Mouse (Mus musculus): Measurements from ENCODE around the gene Cdsn. TPM values are rescaled to one million over a fixed set of nuclear protein-coding genes. Genes with fewer than 3 reads are reported as not detected.

Cdsn gene
- total RNA-seq, 2 experiments from 2014 or later = 0.14 to 0.44 TPM

DNA sequence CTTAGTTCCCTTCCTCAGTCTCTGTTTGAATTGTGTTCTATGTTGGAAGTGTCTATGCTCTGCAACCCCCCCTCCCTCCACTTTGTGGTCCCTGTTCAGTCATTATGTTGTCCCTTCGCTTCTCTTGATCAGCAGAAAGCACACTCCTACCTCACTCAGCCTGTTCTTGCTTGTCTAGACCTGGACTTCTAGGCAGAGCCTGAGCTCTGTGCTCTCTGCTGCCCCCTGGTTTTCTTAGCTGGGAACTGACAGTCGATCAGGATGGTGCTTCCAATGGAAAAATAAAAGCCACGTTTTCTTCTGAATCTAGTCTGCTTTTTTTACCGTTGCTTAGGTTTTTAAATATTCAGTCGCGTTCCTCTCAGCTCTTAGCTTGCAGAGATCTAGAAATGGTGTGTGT is 17.6 kb upstream of the Cdsn start:
- peak; percentile 76 to 86 for DNase-seq (ENCODE audit: low spot score in 2 of 2)

DNA sequence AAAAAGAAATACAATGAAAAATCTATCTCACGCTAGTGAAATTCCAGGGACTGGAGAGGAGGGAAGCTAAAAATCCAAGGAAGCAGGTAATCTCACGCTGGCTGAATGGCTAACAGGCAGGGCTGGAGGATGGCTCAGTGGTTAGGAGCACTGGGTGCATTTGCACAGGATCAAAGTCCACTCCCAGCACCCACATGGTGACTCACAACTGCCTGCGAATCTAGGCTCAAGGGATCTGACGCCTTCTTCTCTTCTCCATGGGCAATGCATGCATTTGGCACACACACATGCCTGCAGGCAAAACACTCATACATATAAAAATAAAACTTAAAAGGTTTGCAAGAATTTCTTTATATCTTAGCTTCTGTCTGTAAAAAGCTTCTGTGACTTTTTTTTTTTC is 14.5 kb upstream of the Cdsn start:
- no peak for DNase-seq (ENCODE audit: low spot score in 2 of 2)

DNA sequence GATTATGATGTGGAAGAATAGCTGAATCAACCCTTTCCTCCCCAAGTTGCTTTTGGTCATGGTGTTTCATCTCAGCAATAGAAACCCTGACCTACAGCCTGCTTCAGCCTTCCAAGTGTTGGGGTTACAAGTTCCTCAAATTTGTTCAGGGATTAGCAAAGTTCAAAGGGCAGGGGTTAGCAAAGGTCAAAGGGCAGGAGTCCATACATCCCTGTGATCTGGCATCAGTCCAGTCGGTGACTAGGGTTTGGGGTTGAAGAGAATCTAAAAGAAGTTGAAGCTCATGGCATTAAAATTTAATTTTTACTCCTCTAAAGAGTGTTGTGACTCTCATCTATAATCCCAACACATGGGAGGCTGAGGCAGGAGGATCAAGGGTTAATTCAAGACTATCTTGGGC is 13.5 kb upstream of the Cdsn start:
- DNase-seq (ENCODE audit: low spot score in 2 of 2) = no peak

DNA sequence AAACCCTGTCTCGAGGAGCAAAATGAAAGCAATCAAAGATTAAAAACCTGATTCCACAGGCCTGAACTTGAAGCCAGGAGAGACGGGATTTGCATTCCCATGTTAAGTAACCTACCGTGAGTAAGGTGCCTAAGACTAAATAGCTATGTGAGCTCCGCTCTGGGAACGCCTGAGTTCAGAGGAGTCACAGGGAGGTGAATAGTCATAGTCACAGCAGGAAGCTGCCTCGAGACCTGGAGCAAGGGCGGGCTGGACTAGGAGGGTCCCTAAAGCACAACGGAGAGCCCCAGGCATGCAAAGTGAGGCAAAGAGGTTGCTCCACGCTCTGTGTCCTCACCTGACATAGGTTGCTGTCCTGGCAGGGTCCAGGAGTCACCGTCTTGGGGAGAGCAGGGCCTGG is 12.4 kb upstream of the Cdsn start:
- DNase-seq (ENCODE audit: low spot score in 2 of 2) = no peak

DNA sequence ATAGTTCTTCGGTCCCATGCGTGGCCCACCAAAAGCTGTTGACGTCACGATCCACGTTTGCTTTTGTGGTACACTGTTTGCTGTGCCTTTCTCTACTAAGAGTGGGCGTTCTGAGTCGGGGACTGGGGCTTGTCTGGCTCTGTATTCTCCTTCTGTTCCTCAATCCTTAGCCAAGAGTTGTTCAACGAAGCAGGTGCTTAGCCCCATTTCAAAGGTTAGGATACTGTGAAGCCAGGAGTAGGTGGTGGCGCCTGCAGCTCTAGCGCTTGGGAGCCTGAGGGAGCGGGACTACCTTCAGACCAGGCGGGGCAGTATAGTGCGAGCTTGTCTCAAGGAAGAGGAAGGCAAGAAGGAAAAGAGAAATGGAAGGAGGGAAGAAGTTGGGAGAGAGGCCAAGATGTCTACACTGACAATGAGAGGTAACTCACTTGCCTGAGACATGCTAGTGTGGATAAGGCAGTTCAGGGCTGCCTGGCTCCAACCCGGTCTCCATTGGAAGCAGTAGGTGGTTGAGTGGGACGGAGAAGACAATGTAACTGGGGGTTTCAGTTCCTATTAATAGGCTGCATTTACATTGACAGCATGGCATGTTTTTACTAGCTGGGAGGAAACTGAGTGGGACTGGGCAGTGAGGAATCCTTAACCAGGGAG is 9.0 kb upstream of the Cdsn start:
- peak in 1 of 2 experiments; percentile 31 for DNase-seq (ENCODE audit: low spot score in 2 of 2)

DNA sequence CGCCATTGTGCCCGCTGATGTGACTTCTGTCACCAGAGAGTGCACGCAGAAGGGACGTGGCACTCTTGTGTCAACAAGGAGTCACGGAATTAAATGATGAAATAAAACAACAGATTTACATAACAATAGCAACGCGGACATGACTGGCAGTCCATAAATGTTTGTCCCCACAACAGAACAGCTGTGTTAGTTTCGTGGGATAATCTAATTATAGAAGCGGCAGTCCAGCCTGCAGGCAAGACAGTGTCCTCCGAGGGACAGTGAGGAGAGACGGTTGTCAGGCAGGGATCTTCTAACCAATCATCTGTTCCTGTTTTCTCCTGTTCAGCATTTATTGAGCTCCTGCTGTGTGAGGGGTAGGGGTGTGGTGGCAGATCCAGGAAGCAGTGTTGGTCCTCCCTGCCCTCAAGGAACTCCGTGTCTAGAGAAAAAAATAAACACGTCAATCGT is 8.5 kb upstream of the Cdsn start:
- no peak for DNase-seq (ENCODE audit: low spot score in 2 of 2)

DNA sequence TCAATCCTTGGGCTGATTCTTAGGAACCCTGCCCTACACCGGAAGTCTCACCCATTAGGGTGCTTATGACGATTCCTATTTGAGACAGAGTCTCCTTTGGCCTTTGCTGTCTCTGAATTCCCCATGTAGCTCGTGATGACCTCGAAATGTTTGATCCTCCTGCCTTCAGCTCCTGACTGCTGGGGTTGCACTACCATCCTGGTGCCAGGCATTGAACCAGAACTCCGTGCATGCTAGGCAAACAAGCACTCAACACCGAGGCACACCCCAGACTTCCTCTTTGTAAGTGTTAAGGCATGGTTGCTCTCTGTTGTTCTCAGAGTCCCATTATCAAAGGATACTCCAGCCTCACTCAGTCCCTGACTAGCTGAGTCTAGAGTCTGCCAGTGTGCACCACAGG is 7.9 kb upstream of the Cdsn start:
- DNase-seq (ENCODE audit: low spot score in 2 of 2) = no peak

DNA sequence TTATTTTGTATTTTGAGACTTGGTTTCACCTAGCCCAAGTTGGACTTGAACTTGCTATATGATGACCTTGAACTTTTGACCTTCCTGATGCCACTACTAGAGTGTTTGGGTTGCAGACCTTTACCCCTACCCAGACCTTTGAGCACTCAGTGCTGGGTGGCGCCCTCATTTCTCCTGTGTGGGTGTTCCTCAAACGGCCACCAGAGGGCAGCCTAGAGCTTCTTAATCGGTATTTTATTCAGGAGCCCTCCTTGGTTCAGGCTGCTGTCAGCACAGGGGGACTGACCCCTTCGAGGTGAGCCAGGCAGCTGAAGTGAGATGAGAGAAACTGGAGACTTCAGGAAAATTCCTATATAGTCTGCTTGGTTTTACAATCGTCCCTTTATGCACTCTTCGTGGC is 7.2 kb upstream of the Cdsn start:
- DNase-seq (ENCODE audit: low spot score in 2 of 2) = peak; percentile 59 to 70

DNA sequence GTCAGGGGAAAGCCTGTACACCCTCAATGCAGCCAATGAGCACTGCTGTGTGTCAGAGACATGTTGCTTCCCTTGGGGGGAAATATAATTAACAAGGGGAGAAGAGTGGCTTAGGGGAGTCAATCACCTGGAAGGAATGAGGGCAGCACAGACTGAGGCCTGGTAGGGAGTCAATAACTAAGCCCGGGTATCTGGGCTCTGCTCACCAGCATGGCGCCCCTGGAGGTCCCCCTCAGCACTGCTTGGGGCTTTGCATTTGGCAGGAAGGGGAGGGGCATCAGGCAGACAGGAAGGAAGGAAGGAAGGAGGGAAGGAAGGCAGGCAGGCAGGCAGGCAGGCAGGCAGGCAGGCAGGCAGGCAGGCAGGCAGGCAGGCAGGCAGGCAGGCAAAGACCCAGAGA is 4.5 kb upstream of the Cdsn start:
- DNase-seq (ENCODE audit: low spot score in 2 of 2) = no peak

DNA sequence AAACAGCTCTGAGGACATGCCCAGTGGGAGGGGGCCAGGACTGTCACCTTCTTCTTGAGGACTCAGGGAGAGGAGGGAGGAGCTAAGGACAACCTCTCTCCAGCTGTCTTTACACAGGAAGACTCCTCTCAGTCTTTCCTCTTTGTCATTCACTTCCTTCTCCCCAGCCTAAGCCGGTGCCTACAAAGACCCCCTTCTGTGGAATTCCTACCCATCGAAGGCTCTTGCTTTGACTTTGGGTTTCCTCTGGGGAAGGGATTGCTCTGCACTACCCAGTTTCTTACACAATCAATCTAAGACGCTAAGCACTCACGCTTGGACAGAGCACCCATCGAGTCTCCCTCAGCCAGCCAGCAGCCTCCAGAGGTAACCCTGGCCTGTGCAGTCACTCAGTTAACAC is 3.3 kb upstream of the Cdsn start:
- no peak for DNase-seq (ENCODE audit: low spot score in 2 of 2)

DNA sequence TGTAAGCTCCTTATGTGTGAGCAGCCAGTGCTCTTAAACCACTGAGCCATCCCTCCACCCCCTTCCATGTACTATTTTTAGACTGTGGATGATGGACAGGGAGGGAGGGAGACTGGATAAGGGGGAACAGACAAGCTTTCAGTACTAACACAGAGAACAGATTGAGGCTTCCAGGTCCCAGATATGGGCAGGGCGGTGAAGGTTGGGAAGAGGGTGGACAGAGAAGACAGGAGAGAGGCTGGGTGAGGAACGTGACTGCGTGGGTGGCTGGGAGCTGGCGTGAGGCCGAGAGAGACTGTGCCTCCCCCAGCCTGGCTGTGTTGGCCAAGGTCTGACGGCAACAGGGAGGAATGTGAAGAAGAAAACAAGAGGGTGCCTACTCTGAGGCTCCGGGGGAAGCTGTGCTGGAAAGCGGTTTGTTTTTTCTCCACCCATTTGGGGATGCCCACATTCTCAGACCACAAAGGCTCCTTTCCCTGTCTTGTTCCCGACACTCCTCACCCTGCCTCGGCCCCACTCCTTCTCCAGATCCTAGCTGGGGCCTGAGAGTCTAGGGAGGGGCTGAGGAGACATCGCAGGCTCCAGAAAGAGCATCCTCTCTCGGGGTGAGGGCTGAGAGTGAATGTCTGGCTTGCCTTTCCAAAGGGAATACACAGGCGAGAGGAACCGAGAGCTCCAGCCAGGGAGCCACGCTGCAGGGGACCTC is 2.3 kb upstream of the Cdsn start:
- peak; percentile 64 to 70 for DNase-seq (ENCODE audit: low spot score in 2 of 2)

DNA sequence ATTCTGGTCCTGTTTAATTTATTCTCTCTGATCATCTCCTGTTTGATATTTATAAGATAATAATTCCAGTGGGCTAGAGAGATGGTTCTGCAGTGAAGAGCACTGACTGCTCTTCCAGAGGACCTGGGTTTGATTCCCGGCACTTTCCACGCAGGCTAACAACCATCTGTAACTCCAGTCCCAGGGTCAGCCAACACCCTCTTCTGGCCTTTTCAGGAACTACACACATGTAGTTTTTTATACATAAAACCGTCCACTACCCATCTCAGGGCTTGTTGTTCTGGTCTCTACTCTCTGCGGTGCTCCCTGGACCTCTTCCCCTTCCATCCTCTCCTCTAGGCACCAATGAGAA is 1.8 kb upstream of the Cdsn start:
- DNase-seq (ENCODE audit: low spot score in 2 of 2) = no peak

DNA sequence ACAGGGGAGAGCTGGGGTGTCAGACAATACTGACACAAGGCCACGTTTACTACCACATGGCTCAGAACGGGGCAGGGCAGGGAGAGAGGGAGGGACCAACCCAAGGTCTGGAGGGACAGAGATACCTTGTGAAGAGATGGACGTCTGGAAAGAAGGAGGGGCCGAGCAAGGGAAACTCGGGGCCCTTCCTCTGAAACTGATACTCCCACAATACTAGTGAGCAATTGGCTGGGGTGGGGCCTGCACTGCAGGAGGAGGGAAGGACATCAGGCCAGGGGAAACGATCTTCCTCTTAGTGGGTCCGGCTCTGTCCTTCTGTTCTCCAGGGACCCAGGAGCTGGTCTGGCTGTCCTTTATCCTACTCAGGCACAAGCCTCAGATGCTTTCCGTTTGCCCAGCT is 1.1 kb upstream of the Cdsn start:
- DNase-seq (ENCODE audit: low spot score in 2 of 2) = no peak

DNA sequence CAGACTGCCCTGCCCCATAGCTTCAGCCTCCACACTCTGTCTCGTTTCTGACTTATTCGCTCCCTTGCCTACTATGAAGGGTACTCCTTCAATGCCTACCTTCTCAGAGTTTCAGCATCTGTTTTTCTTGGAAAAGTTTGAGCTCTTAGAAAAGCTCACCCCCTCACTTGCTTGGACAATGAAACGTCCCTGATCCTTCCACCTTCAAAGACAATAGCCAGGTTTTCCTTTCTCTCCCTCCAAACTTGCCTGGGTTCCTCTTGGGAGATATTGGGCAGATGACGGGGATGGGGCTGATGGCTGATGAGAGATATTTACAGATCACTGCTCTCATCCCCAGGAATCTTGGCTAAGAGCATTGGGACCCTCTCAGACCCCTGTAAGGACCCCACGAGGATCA is 2.4 kb downstream of the Cdsn start:
- no peak for DNase-seq (ENCODE audit: low spot score in 2 of 2)

DNA sequence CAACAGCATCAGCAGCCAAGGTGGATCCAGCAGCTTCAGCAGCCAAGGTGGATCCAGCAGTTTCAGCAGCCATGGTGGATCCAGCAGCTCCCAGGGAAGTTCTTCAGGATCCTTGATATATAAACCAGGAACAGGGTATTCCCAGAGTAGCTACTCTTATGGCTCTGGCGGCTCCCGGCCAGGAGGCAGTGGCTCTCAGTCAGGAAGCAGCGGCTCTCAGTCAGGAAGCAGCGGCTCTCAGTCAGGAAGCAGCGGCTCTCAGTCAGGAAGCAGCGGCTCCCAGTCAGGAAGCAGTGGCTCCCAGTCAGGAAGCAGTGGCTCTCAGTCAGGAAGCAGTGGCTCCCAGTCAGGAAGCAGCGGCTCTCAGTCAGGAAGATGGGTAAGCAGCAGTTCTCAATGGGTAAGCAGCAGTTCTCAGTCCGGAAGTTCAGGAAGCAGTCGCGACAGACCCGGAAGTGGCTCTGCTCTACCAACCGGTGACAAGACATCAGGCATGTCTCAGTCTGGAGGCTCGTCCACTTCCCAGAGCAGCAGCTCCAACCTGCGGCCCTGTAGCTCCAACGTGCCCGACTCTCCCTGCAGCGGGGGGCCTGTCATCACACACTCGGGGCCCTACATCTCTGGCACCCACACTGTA is 3.0 kb downstream of the Cdsn start:
- DNase-seq (ENCODE audit: low spot score in 2 of 2) = no peak

DNA sequence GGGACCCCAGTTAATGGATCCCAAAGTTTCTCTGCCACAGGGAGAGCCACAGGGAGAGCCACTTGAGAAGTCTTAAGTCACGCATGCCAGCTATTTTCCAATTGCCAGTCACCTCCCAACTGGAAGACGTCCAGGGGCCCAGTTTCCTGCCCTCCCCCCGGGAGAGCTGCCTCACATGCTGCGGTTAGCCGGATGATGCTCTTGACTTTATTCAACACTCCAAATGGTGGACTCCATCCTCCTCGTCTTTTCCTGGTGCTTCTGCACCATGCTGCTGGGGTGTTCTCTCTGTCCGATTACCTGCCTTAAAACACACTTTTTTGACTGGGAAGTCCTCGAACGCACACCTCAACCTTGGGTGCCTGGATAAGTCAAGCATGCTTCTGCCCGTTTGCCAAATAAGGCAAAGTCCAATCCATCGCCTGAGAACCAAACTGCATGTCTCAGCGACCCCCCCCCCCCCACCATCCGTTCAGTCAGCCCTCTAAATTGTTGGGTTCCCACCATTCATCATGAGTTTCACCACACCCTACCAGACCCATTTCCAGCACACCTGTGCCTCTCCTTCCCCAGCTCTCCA is 4.3 kb downstream of the Cdsn start:
- no peak for DNase-seq (ENCODE audit: low spot score in 2 of 2)

DNA sequence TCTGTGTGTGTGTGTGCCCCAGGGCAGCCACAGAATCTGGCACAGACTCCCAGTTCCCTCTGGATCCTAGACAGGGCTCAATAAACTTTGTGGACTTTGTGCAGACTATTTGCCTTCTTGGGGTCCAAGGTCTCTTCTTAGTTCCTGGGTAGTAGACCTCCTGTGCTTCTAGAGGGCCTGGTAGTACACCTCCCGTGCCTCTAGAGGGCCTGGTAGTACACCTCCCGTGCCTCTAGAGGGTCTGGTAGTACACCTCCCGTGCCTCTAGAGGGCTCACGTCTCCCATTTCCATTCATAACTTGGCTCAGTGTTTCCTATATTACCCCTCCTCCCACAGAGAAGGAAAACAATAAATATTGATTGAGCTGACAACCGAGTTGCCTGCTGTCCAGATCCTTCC is 4.9 kb downstream of the Cdsn start:
- peak; percentile 50 to 55 for DNase-seq (ENCODE audit: low spot score in 2 of 2)

DNA sequence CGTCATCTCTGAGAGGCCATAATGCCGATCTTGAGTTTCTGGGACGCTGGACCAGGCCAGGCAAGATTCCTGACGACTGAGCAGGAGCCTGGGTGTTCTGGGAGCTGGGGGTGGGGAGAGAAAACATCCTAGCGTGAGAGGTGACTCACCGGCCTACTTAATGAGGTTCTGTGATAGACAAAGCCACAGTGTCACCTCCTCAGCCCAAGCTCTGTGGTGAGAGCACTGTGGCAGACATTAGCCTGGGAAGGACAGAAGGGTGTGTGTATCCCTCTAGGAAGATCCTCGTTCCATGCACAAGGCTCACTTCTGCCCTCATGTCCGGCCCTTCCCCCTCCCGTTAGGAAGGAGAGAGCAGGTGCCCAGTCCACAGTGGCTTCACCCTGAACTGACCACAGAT is 5.4 kb downstream of the Cdsn start:
- no peak for DNase-seq (ENCODE audit: low spot score in 2 of 2)

DNA sequence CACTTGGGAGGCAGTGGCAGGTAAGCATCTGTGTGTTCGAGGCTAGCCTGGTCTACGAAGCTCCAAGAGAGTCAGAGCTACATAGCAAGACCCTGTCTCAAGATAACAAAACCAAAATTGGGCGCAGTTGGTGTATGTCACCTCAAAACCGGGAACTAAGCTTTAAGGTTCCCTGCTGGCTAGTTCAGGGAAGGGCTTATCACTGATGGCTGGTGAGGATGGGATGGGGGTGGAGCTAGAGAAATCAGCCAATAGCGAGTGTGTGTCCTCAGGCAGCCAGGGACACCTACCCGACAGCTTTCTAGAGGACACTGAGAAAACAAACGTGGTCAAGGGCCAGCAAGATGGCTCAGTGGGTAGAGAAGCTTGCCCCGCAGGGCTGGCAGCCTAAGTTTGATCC is 6.3 kb downstream of the Cdsn start:
- no peak for DNase-seq (ENCODE audit: low spot score in 2 of 2)

DNA sequence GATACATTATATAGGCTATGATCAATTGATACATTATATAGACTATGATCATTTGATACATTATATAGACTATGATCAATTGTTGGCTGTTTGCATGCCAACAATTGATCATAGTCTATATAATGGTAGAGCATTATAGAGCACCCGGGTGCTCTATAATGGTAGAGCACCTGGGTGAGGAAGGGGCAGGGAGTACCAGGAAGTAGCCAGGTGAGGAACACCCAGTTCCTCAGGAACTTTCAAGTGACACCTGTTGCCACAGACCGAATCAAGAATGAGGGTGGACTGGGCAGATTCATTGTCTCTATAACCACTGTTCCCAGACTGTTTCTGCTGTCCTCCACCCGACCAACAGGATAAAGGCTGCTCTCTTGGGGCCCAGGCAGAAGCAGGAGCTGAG is 15.2 kb downstream of the Cdsn start, which contains the start of gene 2300002M23Rik:
Gene 2300002M23Rik, plus strand, starts transcription at position 301 of the 400 bp plus-strand sequence.
- no peak for DNase-seq (ENCODE audit: low spot score in 2 of 2)

DNA sequence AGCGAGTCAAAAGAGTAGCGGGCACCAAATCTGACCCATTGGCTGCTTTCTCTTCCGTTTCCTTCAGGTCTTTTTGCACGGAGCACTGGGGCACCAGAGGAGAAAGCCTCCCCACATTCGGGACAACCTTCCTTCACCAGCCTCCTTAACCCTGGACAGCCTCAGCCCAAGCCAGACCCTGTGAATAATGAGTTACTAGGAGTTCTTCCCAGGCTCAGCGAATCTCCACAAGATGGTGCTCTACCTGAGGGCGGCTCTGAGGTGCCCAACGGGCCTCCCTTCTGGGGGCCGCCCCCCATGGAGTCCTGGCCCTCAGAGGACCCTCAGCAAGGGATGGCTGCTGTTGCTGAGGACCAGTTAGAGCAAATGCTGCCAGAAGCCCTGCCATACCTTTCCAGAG is 15.8 kb downstream of the Cdsn start:
- DNase-seq (ENCODE audit: low spot score in 2 of 2) = no peak
